Mouse (Mus musculus): ENCODE measurements around the gene Runx1.

GRCm38 (mm10) chr16:92744172-92744777, 81.7 kb downstream of the Runx1 start:
- TF ChIP-seq ZC3H11A (IDR thresholded peaks at IDR 0.05; ENCODE audit: low read depth, low read length): no peak
- no peak for TF ChIP-seq EP300 (IDR thresholded peaks at IDR 0.05; ENCODE audit: low read length)
- no peak for TF ChIP-seq POLR2AphosphoS2 (IDR thresholded peaks at IDR 0.05; ENCODE audit: low read depth, low read length)
- no peak for TF ChIP-seq POLR2A (IDR thresholded peaks at IDR 0.05; ENCODE audit: low read depth, low read length)
- no peak for TF ChIP-seq ZNF384 (IDR thresholded peaks at IDR 0.05; ENCODE audit: low read depth, low read length)
